Mouse (Mus musculus) layer of hippocampus, adult 11-12 months (tissue): ENCODE results near the gene Rnf220.
A peak's percentile ranks its signal among the peaks of the same experiment; 100 is the strongest.

Source experiments
- DNase-seq: peaks from one replicate; pipeline ENCODE4 v3.0.0; 2022; ENCODE audit warnings: low spot score

Rnf220 gene

GRCm38 (mm10) chr4:117496482-117497165, at the start of gene Rnf220:
TSS of gene Rnf220 (minus strand) at chr4:117497052.
- peak; percentile 80 for DNase-seq

DNA sequence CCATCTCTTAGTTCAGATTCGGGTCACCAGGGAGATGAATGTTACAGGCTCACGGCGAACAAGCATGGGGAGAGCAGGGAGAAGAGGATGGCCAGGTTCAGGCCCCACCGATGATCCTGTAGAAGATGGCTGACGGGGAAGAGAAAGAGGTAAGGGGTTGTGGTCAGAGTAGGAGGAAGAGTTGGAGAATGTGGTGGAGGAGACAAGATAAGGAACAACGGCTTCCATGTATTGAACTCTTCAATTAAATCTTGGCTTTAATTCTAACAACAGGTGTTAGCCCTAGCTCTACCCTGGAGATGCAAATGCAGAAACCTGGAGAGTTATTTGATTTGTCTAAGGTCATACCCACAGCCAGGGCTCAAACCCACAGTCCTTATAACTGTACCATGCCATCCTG, 49.8 kb upstream of the Rnf220 start:
- DNase-seq, result no peak

- DNase-seq, result no peak
Observed at GRCm38 (mm10) chr4:117545448-117545847, 48.6 kb upstream of the Rnf220 start.

DNA sequence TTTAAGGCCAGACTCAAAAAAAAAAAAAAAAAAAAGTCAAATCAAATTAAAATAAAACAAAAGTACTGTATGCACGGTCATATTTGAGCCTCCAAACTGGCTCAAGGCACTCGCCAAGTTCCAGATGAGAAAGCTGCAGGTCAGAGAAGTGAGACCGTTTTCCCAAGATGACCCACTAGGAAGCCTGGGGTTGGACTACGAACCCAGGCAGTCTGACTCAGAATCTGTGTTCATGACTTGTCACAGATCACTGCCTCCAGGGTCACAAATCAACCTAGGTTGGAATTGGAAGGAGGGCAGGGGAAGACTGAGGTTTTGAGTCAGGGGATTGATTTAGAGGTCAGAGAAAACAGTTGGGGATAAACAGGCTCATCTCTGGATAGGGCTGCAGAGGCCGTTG, 43.7 kb upstream of the Rnf220 start:
- no peak for DNase-seq

GRCm38 (mm10) chr4:117539329-117539980, 42.6 kb upstream of the Rnf220 start:
- no peak for DNase-seq

- DNase-seq, result no peak
Observed at GRCm38 (mm10) chr4:117537002-117537401, 40.1 kb upstream of the Rnf220 start.

GRCm38 (mm10) chr4:117535496-117536200, 38.8 kb upstream of the Rnf220 start:
- DNase-seq, result no peak

DNA sequence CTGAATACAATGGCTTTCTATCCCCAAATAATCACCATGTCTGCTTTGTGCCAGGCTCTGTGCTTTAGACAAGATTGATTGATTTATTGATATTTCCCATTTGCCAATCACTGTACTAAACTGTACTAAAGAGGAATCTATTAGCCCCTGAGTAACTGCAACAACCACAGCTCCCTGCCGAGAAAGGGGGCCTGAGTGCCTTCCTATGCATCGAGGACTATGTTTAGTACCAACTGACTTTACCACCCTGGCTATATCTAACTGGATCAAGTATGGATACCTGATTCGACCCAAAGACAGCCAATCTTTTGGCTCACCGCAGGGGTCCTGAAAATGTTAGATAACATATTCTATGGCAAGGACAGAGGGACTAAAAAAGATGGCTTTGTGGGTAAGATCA, 33.0 kb upstream of the Rnf220 start:
- DNase-seq, result no peak

GRCm38 (mm10) chr4:117527952-117528351, 31.1 kb upstream of the Rnf220 start:
- peak; percentile 18 for DNase-seq

- no peak for DNase-seq
Observed at GRCm38 (mm10) chr4:117527116-117527899, 30.5 kb upstream of the Rnf220 start.

GRCm38 (mm10) chr4:117525990-117526389, 29.1 kb upstream of the Rnf220 start:
- no peak for DNase-seq

DNA sequence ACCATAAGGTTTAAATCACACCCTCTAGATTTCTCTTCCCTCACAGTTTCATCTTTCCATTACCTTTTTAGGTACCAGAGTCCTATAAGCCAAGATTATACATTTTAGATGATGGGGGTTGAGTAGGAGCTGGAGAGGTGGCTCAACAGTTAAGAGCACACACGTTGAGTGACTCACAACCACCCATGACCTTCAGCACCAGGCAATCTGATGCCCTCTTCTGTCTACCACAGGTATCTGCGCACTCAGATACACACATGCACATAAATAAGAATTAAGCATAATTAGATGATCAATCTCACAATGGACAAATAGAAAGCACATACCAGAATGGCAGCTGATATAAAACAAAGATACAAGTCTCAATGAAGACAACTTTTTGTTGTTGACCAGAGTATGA, 24.5 kb upstream of the Rnf220 start:
- DNase-seq, result no peak

DNA sequence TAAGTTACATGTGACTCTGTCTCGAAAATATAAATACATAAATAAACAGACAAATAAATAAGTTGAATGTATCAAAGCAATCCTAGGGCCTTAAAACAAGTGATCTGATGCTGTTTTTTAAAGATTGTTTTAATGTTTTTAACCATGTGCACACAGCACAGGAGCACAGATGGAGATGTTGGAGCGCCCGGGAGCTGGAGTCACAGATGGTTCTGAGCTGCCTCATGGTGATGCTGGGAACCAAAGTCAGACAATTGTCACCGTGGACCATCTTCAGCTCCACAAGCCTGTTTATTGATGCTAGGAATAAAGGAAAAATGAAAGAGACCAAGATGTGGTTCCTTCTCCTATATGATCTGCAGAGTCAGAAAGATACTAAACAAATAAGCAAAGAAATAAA, 21.4 kb upstream of the Rnf220 start:
- DNase-seq, result peak; percentile 25

DNA sequence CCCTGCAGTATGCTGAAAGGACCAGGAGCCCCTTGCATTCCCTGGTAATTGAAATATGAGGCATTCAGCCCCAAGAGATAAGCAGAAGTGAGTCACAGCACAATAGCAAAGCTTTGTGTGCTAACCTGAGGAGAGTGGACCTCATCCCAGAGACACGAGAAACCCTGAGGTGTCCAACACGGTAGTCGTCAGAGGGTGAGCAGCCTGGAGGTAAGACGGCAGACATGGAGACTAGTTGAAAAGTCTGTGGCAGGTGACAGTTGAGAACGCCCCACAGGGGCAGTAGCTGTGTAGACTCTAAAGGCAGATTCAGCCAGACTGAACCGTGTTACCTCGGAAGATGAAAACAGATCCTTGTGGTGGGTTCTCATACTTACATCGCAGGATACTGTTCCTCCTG, 2.2 kb upstream of the Rnf220 start:
- no peak for DNase-seq

DNA sequence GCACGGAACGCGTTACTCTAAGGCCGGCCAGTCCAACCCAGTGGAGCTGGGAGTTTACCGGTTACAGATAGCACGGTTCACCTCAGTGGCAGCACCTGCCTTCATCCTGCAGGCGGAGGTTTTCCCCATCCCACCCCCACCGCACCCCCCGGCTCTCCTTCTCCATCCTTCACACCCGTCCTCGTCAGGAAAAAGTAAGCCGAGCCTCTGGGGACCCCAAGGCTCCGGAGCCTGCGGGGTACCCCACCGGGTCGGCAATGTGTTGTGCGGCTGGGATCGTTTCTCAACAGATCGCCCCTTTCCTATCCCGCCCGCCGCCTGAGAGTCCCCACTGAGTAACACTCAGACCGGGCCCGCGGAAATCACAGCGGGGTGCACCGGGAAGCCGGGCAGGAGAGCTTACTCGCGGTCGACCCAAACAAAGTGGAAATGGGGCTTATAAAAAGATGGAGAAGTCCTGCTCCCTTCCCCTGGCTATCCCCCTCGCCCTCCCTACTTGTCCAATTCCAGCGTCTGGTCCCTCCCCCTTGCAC, 917 bp downstream of the Rnf220 start:
- no peak for DNase-seq

DNA sequence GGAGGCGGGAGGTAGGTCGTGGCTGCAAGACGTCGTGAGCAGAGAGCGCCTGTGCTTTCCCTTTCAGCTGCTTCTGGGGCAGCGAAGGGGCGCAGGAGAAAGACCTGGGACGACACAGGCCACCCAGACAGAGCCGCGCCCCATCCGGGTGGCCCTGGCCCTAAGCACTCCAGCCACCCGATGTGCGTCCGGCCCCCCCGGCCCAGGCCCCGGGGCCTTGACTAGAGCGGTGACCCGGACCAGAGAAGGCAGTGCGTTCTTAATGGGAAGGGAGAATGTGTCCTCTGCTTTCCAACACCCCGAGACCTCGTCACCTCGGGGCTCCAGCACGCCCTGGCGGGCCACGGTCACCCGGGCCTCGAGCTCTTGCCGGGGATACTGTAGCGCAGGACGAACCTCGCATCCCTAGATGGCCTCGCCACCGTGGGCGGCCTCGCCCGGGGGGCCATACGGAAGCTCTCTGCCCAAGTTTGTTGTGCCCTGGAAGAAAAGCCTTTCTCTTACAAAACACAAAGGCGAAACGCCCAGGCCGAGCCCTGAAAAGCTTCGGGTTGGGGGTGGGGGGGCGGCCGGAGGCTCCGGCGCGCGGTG, 1.8 kb downstream of the Rnf220 start:
- DNase-seq, result no peak

- no peak for DNase-seq
Observed at GRCm38 (mm10) chr4:117493905-117494851, 2.7 kb downstream of the Rnf220 start.

GRCm38 (mm10) chr4:117493161-117493568, 3.7 kb downstream of the Rnf220 start:
- DNase-seq, result no peak

GRCm38 (mm10) chr4:117491840-117492239, 5.0 kb downstream of the Rnf220 start:
- no peak for DNase-seq

GRCm38 (mm10) chr4:117489975-117490374, 6.9 kb downstream of the Rnf220 start:
- no peak for DNase-seq

- DNase-seq, result no peak
Observed at GRCm38 (mm10) chr4:117489566-117489965, 7.3 kb downstream of the Rnf220 start.
